Mouse (Mus musculus) kidney, postnatal 25 days (tissue): ENCODE results near the gene Ppp1r15b.

Experiments
- DNase-seq, 2 experiments: peaks; one replicate each; pipeline ENCODE4 v3.0.0; 2021; ENCODE audit warnings: mixed read lengths in 2 of 2

Gene Ppp1r15b

GRCm38 (mm10) chr1:133130638-133131560, at the start of gene Ppp1r15b:
TSS of gene Ppp1r15b (plus strand) at chr1:133131143.
- DNase-seq: peak; percentile 98 to 100

- no peak for DNase-seq
These were observed 47.9 kb upstream of the Ppp1r15b start for GRCm38 (mm10) chr1:133083003-133083546.

- DNase-seq: peak; percentile 32 to 62
These were observed 46.9 kb upstream of the Ppp1r15b start for GRCm38 (mm10) chr1:133083942-133084625.

- no peak for DNase-seq
These were observed 46.1 kb upstream of the Ppp1r15b start for GRCm38 (mm10) chr1:133084708-133085416.

- DNase-seq: peak; percentile 69 to 79
These were observed 45.6 kb upstream of the Ppp1r15b start for GRCm38 (mm10) chr1:133085417-133085742.

- no peak for DNase-seq
These were observed 44.1 kb upstream of the Ppp1r15b start for GRCm38 (mm10) chr1:133086804-133087203.

GRCm38 (mm10) chr1:133087206-133087905, 43.6 kb upstream of the Ppp1r15b start:
- peak; percentile 65 to 77 for DNase-seq

- DNase-seq: no peak
These were observed 42.7 kb upstream of the Ppp1r15b start for GRCm38 (mm10) chr1:133088196-133088595.

GRCm38 (mm10) chr1:133089415-133089814, 41.5 kb upstream of the Ppp1r15b start:
- no peak for DNase-seq

- DNase-seq: peak; percentile 72 to 93
These were observed 40.3 kb upstream of the Ppp1r15b start for GRCm38 (mm10) chr1:133090641-133091040.

- peak in 1 of 2 experiments; percentile 33 for DNase-seq
These were observed 39.5 kb upstream of the Ppp1r15b start for GRCm38 (mm10) chr1:133091483-133091882.

- peak in 1 of 2 experiments; percentile 19 for DNase-seq
These were observed 37.2 kb upstream of the Ppp1r15b start for GRCm38 (mm10) chr1:133093719-133094118.

GRCm38 (mm10) chr1:133100980-133101798, 29.8 kb upstream of the Ppp1r15b start:
- peak; percentile 78 to 88 for DNase-seq

GRCm38 (mm10) chr1:133102108-133102507, 28.8 kb upstream of the Ppp1r15b start:
- peak in 1 of 2 experiments; percentile 19 for DNase-seq

GRCm38 (mm10) chr1:133103315-133103714, 27.6 kb upstream of the Ppp1r15b start:
- DNase-seq: peak in 1 of 2 experiments; percentile 24

GRCm38 (mm10) chr1:133103871-133104270, 27.1 kb upstream of the Ppp1r15b start:
- peak in 1 of 2 experiments; percentile 5 for DNase-seq

- peak in 1 of 2 experiments; percentile 13 for DNase-seq
These were observed 14.8 kb upstream of the Ppp1r15b start for GRCm38 (mm10) chr1:133116108-133116507.

- DNase-seq: peak in 1 of 2 experiments; percentile 17
These were observed 12.8 kb upstream of the Ppp1r15b start for GRCm38 (mm10) chr1:133118127-133118526.

- DNase-seq: peak in 1 of 2 experiments; percentile 15
These were observed 12.1 kb upstream of the Ppp1r15b start for GRCm38 (mm10) chr1:133118844-133119243.

- DNase-seq: peak in 1 of 2 experiments; percentile 23
These were observed 10.8 kb upstream of the Ppp1r15b start for GRCm38 (mm10) chr1:133119931-133120712.
